Mouse (Mus musculus) heart, embryonic 12.5 days (tissue): ENCODE data around the gene Itpkc. TPM values are rescaled to one million over a fixed set of nuclear protein-coding genes. Genes with fewer than 3 reads are reported as not detected.

ENCODE experiments used
- ATAC-seq: fragments of 200-750 bp; cut with Nextera tagmentation; 2 replicates; pipeline ENCODE4 v1.8.0; 2017; ENCODE audit warnings: moderate TSS enrichment, moderate library complexity; ENCODE audit not compliant: insufficient number of reproducible peaks, low FRiP score
- H3K27ac ChIP-seq: fragments of 300-500 bp; sonication (generic); 2 replicates; pipeline ENCODE4 v1.5.1; 2016; ENCODE audit warnings: mild to moderate bottlenecking, moderate library complexity; ENCODE audit not compliant: poor library complexity, severe bottlenecking
- H3K27me3 ChIP-seq: fragments of 300-500 bp; sonication (generic); replicated peaks from 2 replicates; pipeline ENCODE4 v1.6.1; 2016; ENCODE audit warnings: mild to moderate bottlenecking, moderate library complexity
- H3K36me3 ChIP-seq: fragments of 300-500 bp; sonication (generic); 2 replicates; pipeline ENCODE4 v1.6.1; 2016; ENCODE audit warnings: mild to moderate bottlenecking, moderate library complexity
- H3K4me1 ChIP-seq: fragments of 300-500 bp; sonication (generic); replicated peaks from 2 replicates; pipeline ENCODE4 v1.6.1; 2016; ENCODE audit warnings: mild to moderate bottlenecking
- H3K4me2 ChIP-seq: fragments of 300-500 bp; sonication (generic); 2 replicates; pipeline ENCODE4 v1.6.1; 2016; ENCODE audit warnings: mild to moderate bottlenecking, moderate library complexity
- H3K4me3 ChIP-seq: fragments of 300-500 bp; sonication (generic); 2 replicates; pipeline ENCODE4 v1.5.1; 2016; ENCODE audit warnings: mild to moderate bottlenecking
- H3K9ac ChIP-seq: fragments of 300-500 bp; sonication (generic); 2 replicates; pipeline ENCODE4 v1.6.1; 2016; ENCODE audit warnings: mild to moderate bottlenecking, moderate library complexity
- H3K9me3 ChIP-seq: fragments of 300-500 bp; sonication (generic); replicated peaks from 2 replicates; pipeline ENCODE4 v1.6.1; 2016; ENCODE audit warnings: mild to moderate bottlenecking, moderate library complexity
- whole genome bisulfite sequencing: fragments of 180-500 bp; shearing (Covaris S2); methylation state at CpG from one replicate; pipeline ENCODE4 v1.1.7; 2016; 5-methylcytosine and 5-hydroxymethylcytosine counted together
- microRNA counts: library from miRNA; unstranded; fragments of <30 nt; microRNA quantifications from one replicate; lab custom pipeline; 2017
- microRNA-seq: library from miRNA; unstranded; fragments of <30 nt; microRNA quantifications from one replicate; pipeline ENCODE4, GENCODE M21; 2017
- polyA plus RNA-seq: library from polyadenylated mRNA; unstranded; fragments of >200 nt; fragmentation: Nextera tagmentation; extraction: Ambion mirVana; gene quantifications from 2 replicates; pipeline ENCODE4 v1.2.1, GENCODE M21; 2016

Gene Itpkc
- polyA plus RNA-seq, 1 experiment from 2014 or later = 3.4 TPM

- Histone ChIP-seq H3K27ac (no peak overlapping the region), H3K4me2 (peak overlapping the region; percentile 84), H3K4me3 (peak overlapping the region; percentile 19)
These were observed 65.0 kb downstream of the Itpkc start for GRCm38 (mm10) chr7:27163450-27163805.

GRCm38 (mm10) chr7:27162780-27163449 lies 65.5 kb downstream of the Itpkc start:
- H3K36me3 ChIP-seq = peaks cover 68% of the 10 kb centered on the region
- no peak overlapping the region for H3K27ac ChIP-seq
- H3K4me1 ChIP-seq = peaks cover 66% of the 10 kb centered on the region
- H3K27me3 ChIP-seq = no peaks in the 10 kb centered on the region
- H3K9me3 ChIP-seq = no peaks in the 10 kb centered on the region
- peak overlapping the region; percentile 84 for H3K4me2 ChIP-seq
- peak overlapping the region; percentile 19 for H3K4me3 ChIP-seq
- ATAC-seq = no peak
- WGBS = 75% methylated on average over 5 of the region's 5 CpGs
- H3K9ac ChIP-seq = peak overlapping the region; percentile 53; the same call in 1 of the 2 replicates

More at GRCm38 (mm10) chr7:27163450-27163805, 65.0 kb downstream of the Itpkc start:
- no peaks in the 10 kb centered on the region for H3K27me3 ChIP-seq
- H3K9me3 ChIP-seq = no peaks in the 10 kb centered on the region
- H3K4me1 ChIP-seq = peaks cover 66% of the 10 kb centered on the region
- peaks cover 63% of the 10 kb centered on the region for H3K36me3 ChIP-seq
- peak overlapping the region; percentile 53; the same call in 1 of the 2 replicates for H3K9ac ChIP-seq
- 60% methylated on average over 5 of the region's 5 CpGs for WGBS
- no peak for ATAC-seq

GRCm38 (mm10) chr7:27161744-27162143 lies 66.7 kb downstream of the Itpkc start:
- H3K27me3 ChIP-seq = no peaks in the 10 kb centered on the region
- WGBS = 73% methylated on average over 4 of the region's 4 CpGs

GRCm38 (mm10) chr7:27160921-27161320 lies 67.5 kb downstream of the Itpkc start:
- peaks cover 83% of the 10 kb centered on the region for H3K36me3 ChIP-seq
- 91% methylated on average over 3 of the region's 3 CpGs for WGBS
- H3K9me3 ChIP-seq = no peaks in the 10 kb centered on the region
- no peak overlapping the region for H3K4me3 ChIP-seq
- no peak for ATAC-seq
- H3K27me3 ChIP-seq = no peaks in the 10 kb centered on the region
- no peak overlapping the region for H3K9ac ChIP-seq
- no peak overlapping the region for H3K27ac ChIP-seq
- peaks cover 58% of the 10 kb centered on the region for H3K4me1 ChIP-seq
- H3K4me2 ChIP-seq = no peak overlapping the region

More at GRCm38 (mm10) chr7:27161744-27162143, 66.7 kb downstream of the Itpkc start:
- H3K9ac ChIP-seq = peak overlapping the region; percentile 26; the same call in 1 of the 2 replicates
- no peak for ATAC-seq
- H3K27ac ChIP-seq = no peak overlapping the region
- H3K9me3 ChIP-seq = no peaks in the 10 kb centered on the region
- peaks cover 77% of the 10 kb centered on the region for H3K36me3 ChIP-seq
- H3K4me2 ChIP-seq = no peak overlapping the region
- H3K4me1 ChIP-seq = peaks cover 58% of the 10 kb centered on the region
- H3K4me3 ChIP-seq = no peak overlapping the region

- H3K4me1 ChIP-seq = peaks cover 49% of the 10 kb centered on the region
- no peaks in the 10 kb centered on the region for H3K27me3 ChIP-seq
- H3K9ac ChIP-seq = no peak overlapping the region
- H3K9me3 ChIP-seq = no peaks in the 10 kb centered on the region
- H3K4me2 ChIP-seq = no peak overlapping the region
- no peak overlapping the region for H3K4me3 ChIP-seq
- peak; percentile 82 for ATAC-seq
- no peak overlapping the region for H3K27ac ChIP-seq
- H3K36me3 ChIP-seq = peaks cover 84% of the 10 kb centered on the region
- 13% methylated on average over 8 of the region's 8 CpGs for WGBS
These were observed 68.6 kb downstream of the Itpkc start for GRCm38 (mm10) chr7:27159882-27160281.

- peaks cover 78% of the 10 kb centered on the region for H3K36me3 ChIP-seq
- WGBS = 92% methylated on average over 6 of the region's 6 CpGs
- ATAC-seq = no peak
These were observed 69.2 kb downstream of the Itpkc start for GRCm38 (mm10) chr7:27159256-27159655.

GRCm38 (mm10) chr7:27158171-27158570 lies 70.3 kb downstream of the Itpkc start:
- ATAC-seq = no peak
- Histone ChIP-seq H3K9ac (no peak overlapping the region), H3K4me2 (no peak overlapping the region), H3K27ac (no peak overlapping the region), H3K4me1 (peaks cover 36% of the 10 kb centered on the region), H3K9me3 (0 out of 2 replicates have a peak, but pooled peaks cover 4% of the 10 kb centered on the region), H3K4me3 (no peak overlapping the region), H3K27me3 (no peaks in the 10 kb centered on the region), H3K36me3 (peaks cover 70% of the 10 kb centered on the region)
- 94% methylated on average over 9 of the region's 9 CpGs for WGBS

More at GRCm38 (mm10) chr7:27159256-27159655, 69.2 kb downstream of the Itpkc start:
- H3K4me2 ChIP-seq = no peak overlapping the region
- no peaks in the 10 kb centered on the region for H3K27me3 ChIP-seq
- no peak overlapping the region for H3K27ac ChIP-seq
- H3K4me1 ChIP-seq = peaks cover 43% of the 10 kb centered on the region
- no peaks in the 10 kb centered on the region for H3K9me3 ChIP-seq
- no peak overlapping the region for H3K4me3 ChIP-seq
- no peak overlapping the region for H3K9ac ChIP-seq

MicroRNAs within 50 kb of the gene (microRNA counts, 519-probe panel; counts per million panel counts)
- not detected for microRNA mmu-miR-1191 (lab: Ali Mortazavi, UCI)

Small RNA genes within 50 kb of the gene (microRNA-seq; reads per million reads assigned to microRNA genes)
- gene Mir1191 = 5.4 reads per million, percentile 18 among the genes with 10 or more reads in this experiment
- not detected for gene Mir3101

Other genes starting within 250 kb of the Itpkc start
- gene Cyp2a12, start 199.6 kb downstream of the Itpkc start, polyA plus RNA-seq = not detected in 2 replicates
- gene Cyp2f2, start 108.8 kb downstream of the Itpkc start, polyA plus RNA-seq = not detected in 2 replicates
- gene Cyp2t4, start 74.9 kb downstream of the Itpkc start, polyA plus RNA-seq = not detected in 2 replicates
- gene Egln2, start 61.9 kb downstream of the Itpkc start, polyA plus RNA-seq = 56.5 and 57.4 TPM in 2 replicates
- gene Rab4b, start 49.8 kb downstream of the Itpkc start, polyA plus RNA-seq = 51.2 and 53.5 TPM in 2 replicates
- 0.34 and 0.64 TPM in 2 replicates for gene Gm21983, start 47.6 kb downstream of the Itpkc start, polyA plus RNA-seq
- 0.92 TPM in 1 of 2 replicates, not detected in the other for gene Mia, start 47.5 kb downstream of the Itpkc start, polyA plus RNA-seq
- gene BC024978, start 32.9 kb downstream of the Itpkc start, polyA plus RNA-seq = 2.9 and 3.2 TPM in 2 replicates
- 155 and 167 TPM in 2 replicates for gene Snrpa, start 32.4 kb downstream of the Itpkc start, polyA plus RNA-seq
- 11.4 and 11.5 TPM in 2 replicates for gene Coq8b, start 4.4 kb upstream of the Itpkc start, polyA plus RNA-seq
- gene Numbl, start 29.8 kb upstream of the Itpkc start, polyA plus RNA-seq = 11.1 and 11.6 TPM in 2 replicates
- gene Ltbp4, start 109.0 kb upstream of the Itpkc start, polyA plus RNA-seq = 53.9 and 57.1 TPM in 2 replicates
- gene Shkbp1, start 127.4 kb upstream of the Itpkc start, polyA plus RNA-seq = 35.4 and 39.4 TPM in 2 replicates
- 1.2 and 1.5 TPM in 2 replicates for gene Gm20479, start 128.8 kb upstream of the Itpkc start, polyA plus RNA-seq
- 0.26 TPM in 2 replicates for gene Sptbn4, start 219.0 kb upstream of the Itpkc start, polyA plus RNA-seq
- 68.4 and 82.4 TPM in 2 replicates for gene Blvrb, start 219.3 kb upstream of the Itpkc start, polyA plus RNA-seq
- gene Sertad3, start 245.1 kb upstream of the Itpkc start, polyA plus RNA-seq = 22.8 and 23.3 TPM in 2 replicates